In the genomic region with DNA sequence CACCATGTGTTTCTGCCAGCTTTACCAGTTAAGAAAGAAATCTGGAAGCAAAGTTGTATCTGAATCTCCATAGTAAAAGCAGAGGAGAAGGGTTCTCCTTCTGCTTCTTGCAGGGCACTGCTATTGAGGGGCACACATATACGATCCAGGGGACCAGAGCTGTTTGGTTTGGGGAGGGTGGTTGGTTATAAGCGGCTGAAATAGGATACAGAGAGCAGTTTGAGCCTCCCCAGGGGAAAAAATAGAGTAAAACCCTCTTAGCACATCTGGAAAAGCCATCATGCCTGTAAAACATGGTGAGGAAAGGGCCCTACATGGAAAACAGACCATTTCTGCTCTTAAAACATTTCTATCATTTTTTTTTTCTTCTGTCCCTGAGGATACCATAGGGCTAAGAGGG, we compare ENCODE assay signal across 26 mouse cellular contexts. TPM values are rescaled to one million over a fixed set of nuclear protein-coding genes. Genes with fewer than 3 reads are reported as not detected.
DNase-seq lines count a peak whose midpoint lies in the region; ATAC-seq and TF ChIP-seq lines count a peak whose summit lies in the region.
"Had no signal": no experiment of that assay in that cellular context is flagged by ENCODE, and none has a peak within 500 bp of the region (broad histone marks: within the 10 kb centered on the region; RNA-seq: fewer than 3 reads in every experiment).

No protein-coding gene starts in this region.

- no peak for TF ChIP-seq CTCF in stomach, postnatal 0 days (IDR thresholded peaks at IDR 0.05; ENCODE audit: low read depth)
- TF ChIP-seq CTCF in liver, postnatal 0 days (IDR thresholded peaks at IDR 0.05; ENCODE audit: low read depth), result no peak

- H3K9ac ChIP-seq in limb, embryonic 12.5 days (replicated peaks), result no peak overlapping the region
- no peak overlapping the region for H3K9ac ChIP-seq in limb, embryonic 14.5 days (ENCODE audit: low read depth, low read length, severe bottlenecking)
- no peak overlapping the region for H3K9ac ChIP-seq in stomach, postnatal 0 days (ENCODE audit: low read length)
- no peak overlapping the region for H3K9ac ChIP-seq in liver, postnatal 0 days (replicated peaks)
- H3K9ac ChIP-seq: embryonic facial prominence, embryonic 12.5 days; forebrain, embryonic 13.5 days; forebrain, embryonic 15.5 days had no signal

- H3K4me2 ChIP-seq in limb, embryonic 12.5 days, result no peak overlapping the region
- no peak overlapping the region for H3K4me2 ChIP-seq in limb, embryonic 14.5 days (replicated peaks; ENCODE audit: low read depth, low read length, severe bottlenecking)
- H3K4me2 ChIP-seq in stomach, postnatal 0 days (replicated peaks; ENCODE audit: low read depth), result no peak overlapping the region
- no peak overlapping the region for H3K4me2 ChIP-seq in liver, postnatal 0 days (ENCODE audit: low read depth, low read length)
- H3K4me2 ChIP-seq: embryonic facial prominence, embryonic 12.5 days; forebrain, embryonic 13.5 days; forebrain, embryonic 15.5 days had no signal

- no peaks in the 10 kb centered on the region for H3K9me3 ChIP-seq in limb, embryonic 12.5 days
- no peaks in the 10 kb centered on the region for H3K9me3 ChIP-seq in limb, embryonic 14.5 days (ENCODE audit: control insufficient read depth, low read length)
- no peaks in the 10 kb centered on the region for H3K9me3 ChIP-seq in stomach, postnatal 0 days (ENCODE audit: control insufficient read depth, low read length)
- H3K9me3 ChIP-seq in liver, postnatal 0 days (ENCODE audit: low read length), result no peaks in the 10 kb centered on the region
- H3K9me3 ChIP-seq: embryonic facial prominence, embryonic 10.5 days; embryonic facial prominence, embryonic 12.5 days; forebrain, embryonic 13.5 days; forebrain, embryonic 15.5 days; G1E had no signal

- H3K4me3 ChIP-seq in limb, embryonic 12.5 days (replicated peaks), result no peak overlapping the region
- H3K4me3 ChIP-seq in limb, embryonic 14.5 days (replicated peaks; ENCODE audit: low read length), result no peak overlapping the region
- no peak overlapping the region for H3K4me3 ChIP-seq in stomach, postnatal 0 days (ENCODE audit: low read depth, low read length)
- H3K4me3 ChIP-seq in liver, postnatal 0 days (ENCODE audit: low read depth, low read length), result no peak overlapping the region
- H3K4me3 ChIP-seq: embryonic facial prominence, embryonic 10.5 days; embryonic facial prominence, embryonic 12.5 days; forebrain, embryonic 13.5 days; forebrain, embryonic 15.5 days had no signal

- peak; percentile 39; the same call in 1 of the 2 replicates for ATAC-seq in limb, embryonic 12.5 days (ENCODE audit: insufficient number of reproducible peaks, insufficient read depth, low FRiP score, low TSS enrichment, low read depth)
- peak; percentile 50; the same call in 1 of the 2 replicates for ATAC-seq in limb, embryonic 14.5 days (ENCODE audit: low FRiP score, low read depth)
- ATAC-seq in stomach, postnatal 0 days (ENCODE audit: low FRiP score, low TSS enrichment), result no peak
- no peak for ATAC-seq in liver, postnatal 0 days
- ATAC-seq: activated CD4-positive, CD25-positive, alpha-beta regulatory T cell, adult 4 months; CD4-positive, CD25-positive, alpha-beta regulatory T cell, adult 4 months; forebrain, embryonic 13.5 days; forebrain, embryonic 15.5 days; Patski had no signal

- no peaks in the 10 kb centered on the region for H3K36me3 ChIP-seq in limb, embryonic 12.5 days
- no peaks in the 10 kb centered on the region for H3K36me3 ChIP-seq in limb, embryonic 14.5 days (ENCODE audit: control insufficient read depth, insufficient read depth, low read length)
- no peaks in the 10 kb centered on the region for H3K36me3 ChIP-seq in stomach, postnatal 0 days (ENCODE audit: control insufficient read depth, insufficient read depth, low read length)
- no peaks in the 10 kb centered on the region for H3K36me3 ChIP-seq in liver, postnatal 0 days (replicated peaks; ENCODE audit: insufficient read depth, low read length)
- H3K36me3 ChIP-seq: embryonic facial prominence, embryonic 10.5 days; embryonic facial prominence, embryonic 12.5 days; forebrain, embryonic 15.5 days; G1E had no signal

- no peak for TF ChIP-seq POLR2A in limb, embryonic 14.5 days (IDR thresholded peaks at IDR 0.05; ENCODE audit: borderline replicate concordance, extremely low read depth, insufficient read depth, insufficient read length)

- H3K4me1 ChIP-seq in limb, embryonic 12.5 days (replicated peaks), result peaks cover 27% of the 10 kb centered on the region
- H3K4me1 ChIP-seq in limb, embryonic 14.5 days (ENCODE audit: control insufficient read depth, insufficient read depth, low read length), result peaks cover 17% of the 10 kb centered on the region
- H3K4me1 ChIP-seq in stomach, postnatal 0 days (replicated peaks; ENCODE audit: control insufficient read depth, insufficient read depth), result no peaks in the 10 kb centered on the region
- no peaks in the 10 kb centered on the region for H3K4me1 ChIP-seq in liver, postnatal 0 days (ENCODE audit: insufficient read depth)
- H3K4me1 ChIP-seq: forebrain, embryonic 13.5 days; forebrain, embryonic 15.5 days had no signal

- TF ChIP-seq EP300 in stomach, postnatal 0 days (optimal IDR thresholded peaks at IDR 0.05), result no peak
- TF ChIP-seq EP300 in liver, postnatal 0 days (IDR thresholded peaks at IDR 0.05; ENCODE audit: low read depth), result no peak

- DNase-seq in embryo, embryonic 11 days, result peak; percentile 34
- DNase-seq in embryo, embryonic 10 days (ENCODE audit: low spot score), result no peak
- DNase-seq in heart, adult 11 months, result peak; percentile 84
- no peak for DNase-seq in heart, postnatal 4 days
- DNase-seq in limb, embryonic 14.5 days (ENCODE audit: low spot score), result peak; percentile 49
- no peak for DNase-seq in stomach, postnatal 0 days (ENCODE audit: low spot score)
- DNase-seq in liver, postnatal 0 days, result no peak
- DNase-seq: adrenal gland, adult 8-10 months; adrenal gland, postnatal 14 days; adrenal gland, postnatal 36 days; B cell, adult 2 months; cerebellum, adult 11-12 months; cerebellum, adult 2 months; cerebellum, adult 9-10 months; cerebellum, postnatal 10 days; cerebellum, postnatal 25 days had no signal

- H3K27ac ChIP-seq in limb, embryonic 12.5 days, result peak overlapping the region; percentile 74
- 0 out of 2 replicates have a peak overlapping the region, but pooled peaks have one; percentile 16 for H3K27ac ChIP-seq in limb, embryonic 14.5 days (replicated peaks; ENCODE audit: low read depth, low read length)
- no peak overlapping the region for H3K27ac ChIP-seq in stomach, postnatal 0 days (replicated peaks)
- no peak overlapping the region for H3K27ac ChIP-seq in liver, postnatal 0 days (ENCODE audit: low read depth)
- H3K27ac ChIP-seq: embryonic facial prominence, embryonic 10.5 days; embryonic facial prominence, embryonic 12.5 days; forebrain, embryonic 13.5 days; forebrain, embryonic 15.5 days had no signal

- H3K27me3 ChIP-seq in limb, embryonic 12.5 days, result no peaks in the 10 kb centered on the region
- H3K27me3 ChIP-seq in limb, embryonic 14.5 days (ENCODE audit: control insufficient read depth, insufficient read depth, low read length), result no peaks in the 10 kb centered on the region
- no peaks in the 10 kb centered on the region for H3K27me3 ChIP-seq in stomach, postnatal 0 days (ENCODE audit: control insufficient read depth, insufficient read depth, low read length)
- no peaks in the 10 kb centered on the region for H3K27me3 ChIP-seq in liver, postnatal 0 days (ENCODE audit: insufficient read depth, low read length)
- H3K27me3 ChIP-seq: CH12.LX; embryonic facial prominence, embryonic 12.5 days; forebrain, embryonic 13.5 days; forebrain, embryonic 15.5 days; Patski had no signal

- 18% methylated on average over 2 of the region's 2 CpGs for WGBS in limb, embryonic 12.5 days
- WGBS in limb, embryonic 14.5 days, result 23% methylated on average over 2 of the region's 2 CpGs
- 88% methylated on average over 2 of the region's 2 CpGs for WGBS in stomach, postnatal 0 days
- WGBS in liver, postnatal 0 days (ENCODE audit: insufficient replicate concordance), result 69% methylated on average over 2 of the region's 2 CpGs

RNA-seq across cellular contexts. Expression of a gene that starts 21.7 kb away (rescaled TPM):
- 100 to 1,000 TPM; 139 to 143 TPM for total RNA-seq in heart, postnatal 4 days (2021)
- polyA plus RNA-seq in limb, embryonic 12.5 days (2016; fragmentation: Nextera tagmentation; extraction: Ambion mirVana), result 66.3 and 69.4 TPM in 2 replicates
- 57.4 and 73.3 TPM in 2 replicates for polyA plus RNA-seq in limb, embryonic 14.5 days (2012; rRNA removed)
- polyA plus RNA-seq in limb, embryonic 14.5 days (2014; fragmentation: Nextera tagmentation; extraction: Ambion mirVana), result 66.5 and 75.1 TPM in 2 replicates
- polyA plus RNA-seq in stomach, postnatal 0 days (2015; fragmentation: Nextera tagmentation; extraction: Ambion mirVana), result 33.0 and 33.9 TPM in 2 replicates
- polyA plus RNA-seq in liver, postnatal 0 days (2015; fragmentation: Nextera tagmentation; extraction: Ambion mirVana), result 6.4 and 7.9 TPM in 2 replicates
- polyA plus RNA-seq: activated CD4-positive, CD25-positive, alpha-beta regulatory T cell, adult 4 months; CD4-positive, CD25-positive, alpha-beta regulatory T cell, adult 4 months had no signal

Comparison
In these comparisons a context has a peak if more than half of its experiments do, and no peak if none do; other contexts are left out.
1. DNase-seq: peak in embryo, embryonic 11 days (single experiment), heart, adult 11 months (single experiment) and limb, embryonic 14.5 days (single experiment); none in embryo, embryonic 10 days (single experiment), heart, postnatal 4 days (single experiment), stomach, postnatal 0 days (single experiment) and liver, postnatal 0 days (single experiment).
2. ATAC-seq: peak in limb, embryonic 12.5 days (single experiment) and limb, embryonic 14.5 days (single experiment); none in stomach, postnatal 0 days (single experiment) and liver, postnatal 0 days (single experiment).
3. H3K27ac ChIP-seq: peak in limb, embryonic 12.5 days (single experiment) and limb, embryonic 14.5 days (single experiment); none in stomach, postnatal 0 days (single experiment) and liver, postnatal 0 days (single experiment).